Mouse (Mus musculus) intestine, postnatal 0 days (tissue): Measurements from ENCODE around the gene Clasrp. TPM values are rescaled to one million over a fixed set of nuclear protein-coding genes. Genes with fewer than 3 reads are reported as not detected.

Experiments
- ATAC-seq: fragments of 200-750 bp; cut with Nextera tagmentation; 2 replicates; pipeline ENCODE4 v1.8.0; 2017; ENCODE audit warnings: mild to moderate bottlenecking, moderate TSS enrichment, moderate library complexity
- H3K27ac ChIP-seq: fragments of 300-500 bp; sonication (generic); 2 replicates; pipeline ENCODE4 v1.5.1; 2014; ENCODE audit warnings: mild to moderate bottlenecking, low read depth, low read length, moderate library complexity
- H3K27me3 ChIP-seq: fragments of 300-500 bp; sonication (generic); replicated peaks from 2 replicates; pipeline ENCODE4 v1.6.1; 2014; ENCODE audit warnings: low read length, mixed read lengths; ENCODE audit not compliant: control insufficient read depth, insufficient read depth
- H3K36me3 ChIP-seq: fragments of 300-500 bp; sonication (generic); 2 replicates; pipeline ENCODE4 v1.6.1; 2014; ENCODE audit warnings: mild to moderate bottlenecking, moderate library complexity; ENCODE audit not compliant: control insufficient read depth, insufficient read depth
- H3K4me1 ChIP-seq: fragments of 300-500 bp; sonication (generic); replicated peaks from 2 replicates; pipeline ENCODE4 v1.6.1; 2014; ENCODE audit warnings: antibody characterized with exemption, low read length, mixed read lengths; ENCODE audit not compliant: control insufficient read depth, insufficient read depth
- H3K4me2 ChIP-seq: fragments of 300-500 bp; sonication (generic); replicated peaks from 2 replicates; pipeline ENCODE4 v1.6.1; 2014; ENCODE audit warnings: low read depth, mild to moderate bottlenecking, moderate library complexity
- H3K4me3 ChIP-seq: fragments of 300-500 bp; sonication (generic); 2 replicates; pipeline ENCODE4 v1.5.1; 2014; ENCODE audit warnings: low read depth, low read length
- H3K9ac ChIP-seq: fragments of 300-500 bp; sonication (generic); 2 replicates; pipeline ENCODE4 v1.6.1; 2014; ENCODE audit warnings: mild to moderate bottlenecking, low read depth, low read length
- H3K9me3 ChIP-seq: fragments of 300-500 bp; sonication (generic); 2 replicates; pipeline ENCODE4 v1.6.1; 2016; ENCODE audit warnings: mixed run types; ENCODE audit not compliant: control insufficient read depth
- CTCF ChIP-seq: sonication (generic); IDR thresholded peaks from 2 replicates; pipeline ENCODE4 v1.5.1; 2016; ENCODE audit warnings: low read depth, mild to moderate bottlenecking, control low read depth, antibody characterized with exemption, moderate library complexity
- WGBS: fragments of 180-500 bp; shearing (Covaris S2); extraction: QIAGEN DNeasy Blood & Tissue Kit; methylation state at CpG from one replicate; pipeline ENCODE4 v1.1.7; 2014; 5-methylcytosine and 5-hydroxymethylcytosine counted together
- polyA plus RNA-seq: library from polyadenylated mRNA; unstranded; fragments of >200 nt; fragmentation: Nextera tagmentation; extraction: Ambion mirVana; gene quantifications from 2 replicates; pipeline ENCODE4 v1.2.1, GENCODE M21; 2015

Clasrp gene
- polyA plus RNA-seq, 1 experiment from 2014 or later, result 14.8 TPM

- no peaks in the 10 kb centered on the region for H3K9me3 ChIP-seq
- WGBS, result 66% methylated on average over 3 of the region's 3 CpGs
- no peak overlapping the region for H3K9ac ChIP-seq
- peaks cover 5% of the 10 kb centered on the region; the same call in 1 of the 2 replicates for H3K4me1 ChIP-seq
- H3K27me3 ChIP-seq, result no peaks in the 10 kb centered on the region
- H3K4me2 ChIP-seq, result peak overlapping the region; percentile 99
- ATAC-seq, result no peak
- peaks cover under 1% of the 10 kb centered on the region; the same call in 1 of the 2 replicates for H3K36me3 ChIP-seq
- H3K4me3 ChIP-seq, result peak overlapping the region; percentile 82
- no peak for TF ChIP-seq CTCF
- H3K27ac ChIP-seq, result peak overlapping the region; percentile 96; the same call in 1 of the 2 replicates
Measured at GRCm38 (mm10) chr7:19627721-19628120, 23.4 kb upstream of the Clasrp start.

- ATAC-seq, result peak; percentile 65
- H3K4me2 ChIP-seq, result no peak overlapping the region; the same call in 1 of the 2 replicates
- H3K9me3 ChIP-seq, result no peaks in the 10 kb centered on the region
- H3K27ac ChIP-seq, result peak overlapping the region; percentile 69; the same call in 1 of the 2 replicates
- WGBS, result 37% methylated on average over 2 of the region's 2 CpGs
- no peak for TF ChIP-seq CTCF
- no peaks in the 10 kb centered on the region for H3K36me3 ChIP-seq
- no peaks in the 10 kb centered on the region for H3K27me3 ChIP-seq
- H3K9ac ChIP-seq, result no peak overlapping the region
- no peak overlapping the region for H3K4me3 ChIP-seq
- H3K4me1 ChIP-seq, result peaks cover 5% of the 10 kb centered on the region; the same call in 1 of the 2 replicates
Measured at GRCm38 (mm10) chr7:19623433-19623832, 19.1 kb upstream of the Clasrp start.

GRCm38 (mm10) chr7:19622241-19622640 lies 18.0 kb upstream of the Clasrp start:
- ATAC-seq, result no peak
- no peak for TF ChIP-seq CTCF
- Histone ChIP-seq H3K4me1 (peaks cover 5% of the 10 kb centered on the region; the same call in 1 of the 2 replicates), H3K9me3 (no peaks in the 10 kb centered on the region), H3K4me3 (no peak overlapping the region), H3K4me2 (no peak overlapping the region), H3K36me3 (peaks cover under 1% of the 10 kb centered on the region; the same call in 1 of the 2 replicates), H3K27me3 (no peaks in the 10 kb centered on the region), H3K27ac (no peak overlapping the region), H3K9ac (no peak overlapping the region)
- WGBS, result 30% methylated on average over 6 of the region's 6 CpGs

- peaks cover 5% of the 10 kb centered on the region; the same call in 1 of the 2 replicates for H3K4me1 ChIP-seq
- no peaks in the 10 kb centered on the region for H3K9me3 ChIP-seq
- no peak overlapping the region for H3K27ac ChIP-seq
- H3K27me3 ChIP-seq, result no peaks in the 10 kb centered on the region
- no peak for ATAC-seq
- peaks cover 7% of the 10 kb centered on the region; the same call in 1 of the 2 replicates for H3K36me3 ChIP-seq
- no peak overlapping the region for H3K4me3 ChIP-seq
- TF ChIP-seq CTCF, result no peak
- WGBS, result 90% methylated on average over 7 of the region's 7 CpGs
- H3K4me2 ChIP-seq, result no peak overlapping the region
- H3K9ac ChIP-seq, result no peak overlapping the region
Measured at GRCm38 (mm10) chr7:19620811-19621210, 16.5 kb upstream of the Clasrp start.

GRCm38 (mm10) chr7:19619004-19619801 lies 14.9 kb upstream of the Clasrp start:
- no peak overlapping the region; the same call in 1 of the 2 replicates for H3K9ac ChIP-seq
- ATAC-seq, result peak; percentile 36; the same call in 1 of the 2 replicates
- peak; percentile 92 for TF ChIP-seq CTCF
- peak overlapping the region; percentile 27 for H3K4me2 ChIP-seq
- peaks cover 7% of the 10 kb centered on the region; the same call in 1 of the 2 replicates for H3K4me1 ChIP-seq
- no peak overlapping the region for H3K4me3 ChIP-seq
- whole genome bisulfite sequencing, result 16% methylated on average over 35 of the region's 35 CpGs
- no peak overlapping the region for H3K27ac ChIP-seq
- H3K27me3 ChIP-seq, result no peaks in the 10 kb centered on the region
- peaks cover 14% of the 10 kb centered on the region; the same call in 1 of the 2 replicates for H3K36me3 ChIP-seq
- H3K9me3 ChIP-seq, result no peaks in the 10 kb centered on the region

- peak; percentile 94 for ATAC-seq
- Histone ChIP-seq H3K9ac (no peak overlapping the region), H3K4me3 (no peak overlapping the region), H3K27me3 (no peaks in the 10 kb centered on the region), H3K9me3 (no peaks in the 10 kb centered on the region), H3K4me1 (peaks cover 3% of the 10 kb centered on the region; the same call in 1 of the 2 replicates), H3K4me2 (0 out of 2 replicates have a peak overlapping the region, but pooled peaks have one; percentile 9), H3K36me3 (peaks cover 34% of the 10 kb centered on the region; the same call in 1 of the 2 replicates), H3K27ac (peak overlapping the region; percentile 78)
- TF ChIP-seq CTCF, result no peak
- 58% methylated on average over 12 of the region's 12 CpGs for WGBS
Measured at GRCm38 (mm10) chr7:19615036-19615577, 10.8 kb upstream of the Clasrp start.
